Mouse (Mus musculus) T-helper 1 cell (primary cell): Measurements from ENCODE around the gene Cdk4.

ENCODE experiments used
- in situ Hi-C: fragments of 300-600 bp; cut with MboI, MseI; formaldehyde crosslinking; loops from one replicate; pipeline ENCODE4 v1.15.1; 2025; ENCODE audit warnings: high pct_unique_total_duplicates

The Cdk4 gene

GRCm38 (mm10) chr10:127056490-127056889, 6.8 kb upstream of the Cdk4 start:
- in situ Hi-C loops: loop anchor here (25.0 kb wide), 1 partner anchor 606 kb away; the partner anchor contains the start of genes Nab2 and Nemp1

- in situ Hi-C loops: loop anchor here (25.0 kb wide), 1 partner anchor 604 kb away; the partner anchor contains the start of genes Nab2 and Nemp1
Measured at GRCm38 (mm10) chr10:127058161-127058560, 5.2 kb upstream of the Cdk4 start.

- in situ Hi-C loops: loop anchor here (25.0 kb wide), 1 partner anchor 604 kb away; the partner anchor contains the start of genes Nab2 and Nemp1
Measured at GRCm38 (mm10) chr10:127058708-127059107, 4.6 kb upstream of the Cdk4 start.

- in situ Hi-C loops: loop anchor here (25.0 kb wide), 1 partner anchor 603 kb away; the partner anchor contains the start of genes Nab2 and Nemp1
Measured at GRCm38 (mm10) chr10:127059174-127059967, 4.0 kb upstream of the Cdk4 start.

- in situ Hi-C loops: loop anchor here (25.0 kb wide), 1 partner anchor 602 kb away; the partner anchor contains the start of genes Nab2 and Nemp1
Measured at GRCm38 (mm10) chr10:127059968-127060916, 3.1 kb upstream of the Cdk4 start, which contains the start of gene March9. TSS of gene March9 (minus strand) at chr10:127060184.

GRCm38 (mm10) chr10:127061085-127061484, 2.2 kb upstream of the Cdk4 start:
- in situ Hi-C loops: loop anchor here (25.0 kb wide), 1 partner anchor 601 kb away; the partner anchor contains the start of genes Nab2 and Nemp1

- in situ Hi-C loops: loop anchor here (25.0 kb wide), 1 partner anchor 601 kb away; the partner anchor contains the start of genes Nab2 and Nemp1
Measured at GRCm38 (mm10) chr10:127061513-127061912, 1.8 kb upstream of the Cdk4 start.

GRCm38 (mm10) chr10:127062101-127062500, 1.2 kb upstream of the Cdk4 start:
- in situ Hi-C loops: loop anchor here (25.0 kb wide), 1 partner anchor 600 kb away; the partner anchor contains the start of genes Nab2 and Nemp1

GRCm38 (mm10) chr10:127062503-127062902, 831 bp upstream of the Cdk4 start:
- in situ Hi-C loops: loop anchor here (25.0 kb wide), 1 partner anchor 600 kb away; the partner anchor contains the start of genes Nab2 and Nemp1

GRCm38 (mm10) chr10:127063913-127064870, 858 bp downstream of the Cdk4 start:
- in situ Hi-C loops: loop anchor here (25.0 kb wide), 1 partner anchor 598 kb away; the partner anchor contains the start of genes Nab2 and Nemp1

- in situ Hi-C loops: loop anchor here (25.0 kb wide), 1 partner anchor 596 kb away; the partner anchor contains the start of genes Nab2 and Nemp1
Measured at GRCm38 (mm10) chr10:127065981-127066380, 2.6 kb downstream of the Cdk4 start.

- in situ Hi-C loops: loop anchor here (25.0 kb wide), 1 partner anchor 596 kb away; the partner anchor contains the start of genes Nab2 and Nemp1
Measured at GRCm38 (mm10) chr10:127066519-127067018, 3.2 kb downstream of the Cdk4 start.

- in situ Hi-C loops: loop anchor here (25.0 kb wide), 1 partner anchor 594 kb away; the partner anchor contains the start of genes Nab2 and Nemp1
Measured at GRCm38 (mm10) chr10:127068360-127069038, 5.2 kb downstream of the Cdk4 start.

GRCm38 (mm10) chr10:127069281-127070189, 6.2 kb downstream of the Cdk4 start:
- in situ Hi-C loops: loop anchor here (5.0 to 25.0 kb wide), 2 partner anchors 38 to 593 kb away; partner anchors contain the start of genes Nab2 and Nemp1

GRCm38 (mm10) chr10:127070190-127071121, 7.1 kb downstream of the Cdk4 start, which contains the start of gene Tspan31:
TSS of gene Tspan31 (minus strand) at chr10:127070264.
- in situ Hi-C loops: loop anchor here (5.0 to 25.0 kb wide), 2 partner anchors 37 to 592 kb away; partner anchors contain the start of genes Nab2 and Nemp1

- in situ Hi-C loops: loop anchor here (5.0 to 25.0 kb wide), 2 partner anchors 36 to 591 kb away; partner anchors contain the start of genes Nab2 and Nemp1
Measured at GRCm38 (mm10) chr10:127071203-127071602, 7.9 kb downstream of the Cdk4 start.
